Mouse (Mus musculus): Measurements from ENCODE around the gene Cldn4. TPM values are rescaled to one million over a fixed set of nuclear protein-coding genes. Genes with fewer than 3 reads are reported as not detected.

The Cldn4 gene
- 28.2 and 29.2 TPM in 2 replicates for polyA plus RNA-seq (2015; fragmentation: Nextera tagmentation; extraction: Ambion mirVana)

- ATAC-seq (peak; percentile 72), DNase-seq (ENCODE audit: low spot score) (peak; percentile 93)
- no peaks in the 10 kb centered on the region for H3K9me3 ChIP-seq (ENCODE audit: low read length)
These were observed at the start of gene Cldn4 for GRCm38 (mm10) chr5:134946857-134947255. Cldn4 (minus strand) TSS chr5:134946934.

GRCm38 (mm10) chr5:134992566-134992965 is 45.8 kb upstream of the Cldn4 start:
- Histone ChIP-seq H3K4me1 (ENCODE audit: insufficient read depth, low read depth, low read length) (peaks cover 9% of the 10 kb centered on the region; the same call in 1 of the 2 replicates), H3K9me3 (ENCODE audit: low read length) (no peaks in the 10 kb centered on the region), H3K27ac (ENCODE audit: low read length) (peak overlapping the region; percentile 51), H3K36me3 (ENCODE audit: insufficient read depth, low read length) (no peaks in the 10 kb centered on the region), H3K27me3 (replicated peaks; ENCODE audit: insufficient read depth, low read length) (peaks cover 5% of the 10 kb centered on the region; the same call in 1 of the 2 replicates), H3K4me3 (ENCODE audit: low read depth, low read length) (no peak overlapping the region), H3K4me2 (replicated peaks; ENCODE audit: low read depth, low read length) (no peak overlapping the region), H3K9ac (replicated peaks; ENCODE audit: low read depth) (no peak overlapping the region)
- peak; percentile 61 for DNase-seq (ENCODE audit: low spot score)
- ATAC-seq, result peak; percentile 16; the same call in 1 of the 2 replicates
- TF ChIP-seq CTCF (IDR thresholded peaks at IDR 0.05), result no peak
- TF ChIP-seq EP300 (IDR thresholded peaks at IDR 0.05), result no peak
- WGBS, result 70% methylated on average over 5 of the region's 5 CpGs

More at GRCm38 (mm10) chr5:134946857-134947255, at the start of gene Cldn4:
- Histone ChIP-seq H3K27me3 (replicated peaks; ENCODE audit: insufficient read depth, low read length) (no peaks in the 10 kb centered on the region), H3K4me2 (replicated peaks; ENCODE audit: low read depth, low read length) (peak within 1 kb of the TSS; percentile 50), H3K4me1 (ENCODE audit: insufficient read depth, low read depth, low read length) (peaks cover 16% of the 10 kb centered on the region), H3K27ac (ENCODE audit: low read length) (peak within 1 kb of the TSS; percentile 81), H3K36me3 (ENCODE audit: insufficient read depth, low read length) (no peaks in the 10 kb centered on the region), H3K4me3 (ENCODE audit: low read depth, low read length) (peak within 1 kb of the TSS; percentile 40), H3K9ac (replicated peaks; ENCODE audit: low read depth) (peak within 1 kb of the TSS; percentile 46)
- no peak for TF ChIP-seq CTCF (IDR thresholded peaks at IDR 0.05)
- TF ChIP-seq EP300 (IDR thresholded peaks at IDR 0.05), result peak; percentile 45
- WGBS, result 29% methylated on average over 11 of the region's 11 CpGs

DNA sequence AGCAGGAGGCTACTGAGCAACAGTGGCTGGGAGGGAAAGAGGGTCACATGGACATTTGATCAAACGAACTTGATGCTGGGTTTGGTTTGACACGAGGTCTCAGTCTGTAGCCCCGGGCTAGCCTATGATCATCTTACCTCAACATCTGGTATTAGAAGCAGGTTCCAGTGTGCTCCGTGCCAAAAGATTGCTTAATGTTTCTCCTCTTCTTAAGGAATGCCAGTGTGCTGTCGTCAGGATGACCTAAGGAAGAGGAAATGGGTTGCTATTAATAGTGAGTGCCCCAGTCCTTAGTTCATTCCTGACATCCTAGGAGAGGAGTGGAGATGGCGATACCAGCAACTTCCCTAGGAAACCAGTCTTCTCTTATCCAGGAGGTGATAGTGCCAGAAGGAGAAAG is 43.0 kb upstream of the Cldn4 start:
- peaks cover 13% of the 10 kb centered on the region; the same call in 1 of the 2 replicates for H3K4me1 ChIP-seq (ENCODE audit: insufficient read depth, low read depth, low read length)
- H3K9me3 ChIP-seq (ENCODE audit: low read length), result no peaks in the 10 kb centered on the region
- DNase-seq (ENCODE audit: low spot score) (peak; percentile 94), ATAC-seq (peak; percentile 27)
- H3K36me3 ChIP-seq (ENCODE audit: insufficient read depth, low read length), result no peaks in the 10 kb centered on the region
- TF ChIP-seq EP300 (IDR thresholded peaks at IDR 0.05) (peak; percentile 97), CTCF (IDR thresholded peaks at IDR 0.05) (no peak)
- H3K27ac ChIP-seq (ENCODE audit: low read length), result peak overlapping the region; percentile 80
- H3K9ac ChIP-seq (replicated peaks; ENCODE audit: low read depth), result no peak overlapping the region
- peaks cover 19% of the 10 kb centered on the region for H3K27me3 ChIP-seq (replicated peaks; ENCODE audit: insufficient read depth, low read length)
- peak overlapping the region; percentile 52; the same call in 1 of the 2 replicates for H3K4me2 ChIP-seq (replicated peaks; ENCODE audit: low read depth, low read length)
- 12% methylated on average over 6 of the region's 6 CpGs for WGBS
- no peak overlapping the region; the same call in 1 of the 2 replicates for H3K4me3 ChIP-seq (ENCODE audit: low read depth, low read length)

DNA sequence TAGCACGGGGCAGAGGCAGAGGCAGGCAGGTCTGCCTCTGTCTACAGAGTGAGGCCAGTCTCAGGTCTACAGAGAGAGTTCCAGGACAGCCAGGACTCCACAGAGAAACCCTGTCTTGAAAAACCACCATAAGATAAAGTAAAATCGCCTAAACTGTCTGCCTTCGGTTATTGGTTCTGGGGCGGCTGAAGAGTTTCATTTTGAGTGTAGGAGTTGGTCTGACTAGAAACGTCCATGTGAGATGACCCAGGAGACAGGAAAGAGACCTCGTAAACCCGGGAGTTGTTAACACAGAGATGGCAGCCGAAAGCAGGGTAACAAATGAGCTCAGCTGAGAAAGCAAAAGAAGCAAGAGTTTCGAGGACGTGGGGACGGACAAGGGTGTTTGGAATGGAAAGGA is 42.4 kb upstream of the Cldn4 start:
- peaks cover 19% of the 10 kb centered on the region for H3K27me3 ChIP-seq (replicated peaks; ENCODE audit: insufficient read depth, low read length)
- TF ChIP-seq CTCF (IDR thresholded peaks at IDR 0.05) (no peak), EP300 (IDR thresholded peaks at IDR 0.05) (no peak)
- no peaks in the 10 kb centered on the region for H3K9me3 ChIP-seq (ENCODE audit: low read length)
- H3K4me3 ChIP-seq (ENCODE audit: low read depth, low read length), result peak overlapping the region; percentile 55
- H3K36me3 ChIP-seq (ENCODE audit: insufficient read depth, low read length), result no peaks in the 10 kb centered on the region
- H3K4me2 ChIP-seq (replicated peaks; ENCODE audit: low read depth, low read length), result peak overlapping the region; percentile 52
- H3K9ac ChIP-seq (replicated peaks; ENCODE audit: low read depth), result peak overlapping the region; percentile 51
- H3K4me1 ChIP-seq (ENCODE audit: insufficient read depth, low read depth, low read length), result peaks cover 16% of the 10 kb centered on the region; the same call in 1 of the 2 replicates
- no peak for DNase-seq (ENCODE audit: low spot score)
- H3K27ac ChIP-seq (ENCODE audit: low read length), result peak overlapping the region; percentile 80
- 31% methylated on average over 11 of the region's 11 CpGs for WGBS
- no peak for ATAC-seq

GRCm38 (mm10) chr5:134986298-134987268 is 39.8 kb upstream of the Cldn4 start:
- peak overlapping the region; percentile 95 for H3K27ac ChIP-seq (ENCODE audit: low read length)
- peak overlapping the region; percentile 55 for H3K4me3 ChIP-seq (ENCODE audit: low read depth, low read length)
- ATAC-seq, result peak; percentile 0
- H3K4me1 ChIP-seq (ENCODE audit: insufficient read depth, low read depth, low read length), result peaks cover 16% of the 10 kb centered on the region; the same call in 1 of the 2 replicates
- H3K9me3 ChIP-seq (ENCODE audit: low read length), result no peaks in the 10 kb centered on the region
- peak; percentile 57 for DNase-seq (ENCODE audit: low spot score)
- peak overlapping the region; percentile 49 for H3K4me2 ChIP-seq (replicated peaks; ENCODE audit: low read depth, low read length)
- H3K36me3 ChIP-seq (ENCODE audit: insufficient read depth, low read length), result no peaks in the 10 kb centered on the region
- TF ChIP-seq CTCF (IDR thresholded peaks at IDR 0.05), result peak; percentile 47
- no peak for TF ChIP-seq EP300 (IDR thresholded peaks at IDR 0.05)
- H3K27me3 ChIP-seq (replicated peaks; ENCODE audit: insufficient read depth, low read length), result peaks cover 19% of the 10 kb centered on the region
- peak overlapping the region; percentile 88 for H3K9ac ChIP-seq (replicated peaks; ENCODE audit: low read depth)
- WGBS, result 4% methylated on average over 79 of the region's 79 CpGs

All from lung, postnatal 0 days (tissue).